8 mouse cellular contexts compared by ENCODE assay signal in genomic region chr12:108178331-108179245, GRCm38 (mm10). TPM values are rescaled to one million over a fixed set of nuclear protein-coding genes. Genes with fewer than 3 reads are reported as not detected.
DNase-seq lines count a peak whose midpoint lies in the region; ATAC-seq lines count a peak whose summit lies in the region.

No protein-coding gene starts in this region.

- peaks cover 24% of the 10 kb centered on the region for H3K4me1 ChIP-seq in intestine, embryonic 14.5 days (replicated peaks; ENCODE audit: control insufficient read depth, insufficient read depth, low read length)
- peaks cover 46% of the 10 kb centered on the region for H3K4me1 ChIP-seq in midbrain, embryonic 10.5 days

- H3K9ac ChIP-seq in intestine, embryonic 14.5 days (ENCODE audit: low read length), result peak overlapping the region; percentile 92

- peak; percentile 63 to 78 for DNase-seq in left cerebral cortex, adult 18-20 months (ENCODE audit: low spot score in 2 of 2)
- no peak for DNase-seq in left cerebral cortex, adult 11 months (ENCODE audit: low spot score)
- peak; percentile 73 to 77 for DNase-seq in cerebellum, postnatal 25 days
- peak; percentile 11 to 37 for DNase-seq in gastrocnemius, adult 8-10 months (ENCODE audit: low spot score in 2 of 2)
- peak; percentile 75 for DNase-seq in intestine, embryonic 14.5 days (ENCODE audit: low spot score)
- peak; percentile 50 for DNase-seq in left cerebral cortex, postnatal 4 days
- peak; percentile 57 for DNase-seq in midbrain, embryonic 10.5 days (ENCODE audit: low spot score)
- DNase-seq in spleen, adult 18-20 months, result peak; percentile 54 to 63

- no peaks in the 10 kb centered on the region for H3K9me3 ChIP-seq in intestine, embryonic 14.5 days (ENCODE audit: control insufficient read depth, low read length)
- H3K9me3 ChIP-seq in midbrain, embryonic 10.5 days (replicated peaks), result no peaks in the 10 kb centered on the region

- peaks cover 22% of the 10 kb centered on the region for H3K36me3 ChIP-seq in intestine, embryonic 14.5 days (ENCODE audit: control insufficient read depth, insufficient read depth, low read length)
- H3K36me3 ChIP-seq in midbrain, embryonic 10.5 days, result peaks cover 20% of the 10 kb centered on the region

- intact Hi-C loops in left cerebral cortex, postnatal 4 days (cut with DNase I), result no loop called here

- H3K27me3 ChIP-seq in intestine, embryonic 14.5 days (replicated peaks; ENCODE audit: control insufficient read depth, insufficient read depth, low read length), result no peaks in the 10 kb centered on the region
- no peaks in the 10 kb centered on the region for H3K27me3 ChIP-seq in midbrain, embryonic 10.5 days (ENCODE audit: low read depth, poor library complexity, severe bottlenecking)

- peak overlapping the region; percentile 90 for H3K27ac ChIP-seq in intestine, embryonic 14.5 days (ENCODE audit: low read depth)
- peak overlapping the region; percentile 93 for H3K27ac ChIP-seq in midbrain, embryonic 10.5 days (replicated peaks)

- peak; percentile 32 for ATAC-seq in intestine, embryonic 14.5 days (replicated peaks; ENCODE audit: low FRiP score, low TSS enrichment, low read depth)

- peak overlapping the region; percentile 84 for H3K4me2 ChIP-seq in intestine, embryonic 14.5 days (ENCODE audit: low read length)

- WGBS in intestine, embryonic 14.5 days, result under 1% methylated on average over 100 of the region's 103 CpGs
- WGBS in midbrain, embryonic 10.5 days, result under 1% methylated on average over 103 of the region's 103 CpGs

- peak overlapping the region; percentile 67 for H3K4me3 ChIP-seq in intestine, embryonic 14.5 days (ENCODE audit: low read depth, low read length)
- H3K4me3 ChIP-seq in midbrain, embryonic 10.5 days, result peak overlapping the region; percentile 90

RNA-seq across cellular contexts. Expression of gene Setd3, which starts 0.5 kb away (rescaled TPM):
- 100 to 1,000 TPM; 178 to 186 TPM for total RNA-seq in left cerebral cortex, adult 18-20 months (2021)
- 100 to 1,000 TPM; 111 to 120 (median 117) TPM for total RNA-seq in gastrocnemius, adult 8-10 months (2022)
- polyA plus RNA-seq in intestine, embryonic 14.5 days (2014; fragmentation: Nextera tagmentation; extraction: Ambion mirVana), result 75.9 and 83.6 TPM in 2 replicates
- 100 to 1,000 TPM; 122 to 123 TPM for total RNA-seq in left cerebral cortex, postnatal 4 days (2021)
- polyA plus RNA-seq in midbrain, embryonic 10.5 days (2016; fragmentation: Nextera tagmentation; extraction: Ambion mirVana), result 77.8 and 77.9 TPM in 2 replicates

RNA-seq across cellular contexts. Expression of gene Ccnk, which starts 0.8 kb away (rescaled TPM):
- total RNA-seq in left cerebral cortex, adult 18-20 months (2021), result 10 to 100 TPM; 30.3 to 34.3 TPM
- 100 to 1,000 TPM; 133 to 150 (median 139) TPM for total RNA-seq in gastrocnemius, adult 8-10 months (2022)
- polyA plus RNA-seq in intestine, embryonic 14.5 days (2014; fragmentation: Nextera tagmentation; extraction: Ambion mirVana), result 4.7 and 5.1 TPM in 2 replicates
- 10 to 100 TPM; 39.0 to 40.2 TPM for total RNA-seq in left cerebral cortex, postnatal 4 days (2021)
- polyA plus RNA-seq in midbrain, embryonic 10.5 days (2016; fragmentation: Nextera tagmentation; extraction: Ambion mirVana), result 3.3 and 3.5 TPM in 2 replicates
